Mouse (Mus musculus): ENCODE measurements around the gene Tenm2. TPM values are rescaled to one million over a fixed set of nuclear protein-coding genes. Genes with fewer than 3 reads are reported as not detected.
A peak's percentile ranks its signal among the peaks of the same experiment; 100 is the strongest.

The Tenm2 gene
- polyA plus RNA-seq, 1 experiment from 2014 or later = 0.95 TPM

DNA sequence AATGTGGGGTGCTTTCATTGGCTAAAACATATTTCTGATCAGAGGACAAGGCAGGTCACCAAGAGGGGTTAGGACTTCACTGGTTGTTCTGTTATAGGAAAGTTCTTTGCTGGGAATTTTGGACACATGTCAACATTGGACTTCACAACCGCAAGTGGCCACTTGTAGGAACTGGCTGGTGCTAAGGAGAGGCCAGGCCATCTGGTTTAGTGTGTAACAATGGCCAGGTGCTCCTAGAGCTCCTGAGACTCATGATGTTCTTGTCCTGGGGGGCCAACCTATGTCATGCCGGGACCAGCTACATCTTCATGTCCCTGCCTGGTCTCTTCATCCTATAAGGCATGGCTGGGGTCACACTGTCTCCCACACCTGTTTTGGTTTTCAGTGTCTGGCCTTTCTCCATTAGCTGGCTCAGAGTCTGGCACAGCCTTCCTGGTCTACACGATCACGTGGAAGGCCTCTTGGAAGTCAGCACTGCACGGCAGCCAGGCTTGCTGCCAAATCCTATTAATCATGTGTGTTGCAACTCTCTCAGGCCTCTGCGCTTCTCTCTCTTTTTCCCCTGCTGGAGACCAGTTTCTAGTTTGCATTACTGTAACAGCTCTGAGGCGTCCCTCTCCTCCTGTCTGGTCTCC is 1199.6 kb downstream of the Tenm2 start:
- no peaks in the 10 kb centered on the region for H3K36me3 ChIP-seq (ENCODE audit: control insufficient read depth, insufficient read depth, low read length)
- no peak overlapping the region for H3K4me3 ChIP-seq (ENCODE audit: low read length)
- no peak overlapping the region for H3K9ac ChIP-seq (ENCODE audit: low read depth, low read length)
- H3K4me1 ChIP-seq (ENCODE audit: control insufficient read depth, insufficient read depth, low read length) = 0 out of 2 replicates have a peak, but pooled peaks cover 8% of the 10 kb centered on the region
- peak; percentile 90 for ATAC-seq (ENCODE audit: low FRiP score, low TSS enrichment)
- no peak overlapping the region for H3K27ac ChIP-seq (ENCODE audit: low read depth, low read length)
- WGBS = 39% methylated on average over 7 of the region's 7 CpGs
- H3K4me2 ChIP-seq (replicated peaks; ENCODE audit: low read depth, low read length) = no peak overlapping the region
- no peaks in the 10 kb centered on the region for H3K9me3 ChIP-seq (ENCODE audit: control insufficient read depth, low read length)
- no peaks in the 10 kb centered on the region for H3K27me3 ChIP-seq (ENCODE audit: control insufficient read depth, insufficient read depth, low read length)

DNA sequence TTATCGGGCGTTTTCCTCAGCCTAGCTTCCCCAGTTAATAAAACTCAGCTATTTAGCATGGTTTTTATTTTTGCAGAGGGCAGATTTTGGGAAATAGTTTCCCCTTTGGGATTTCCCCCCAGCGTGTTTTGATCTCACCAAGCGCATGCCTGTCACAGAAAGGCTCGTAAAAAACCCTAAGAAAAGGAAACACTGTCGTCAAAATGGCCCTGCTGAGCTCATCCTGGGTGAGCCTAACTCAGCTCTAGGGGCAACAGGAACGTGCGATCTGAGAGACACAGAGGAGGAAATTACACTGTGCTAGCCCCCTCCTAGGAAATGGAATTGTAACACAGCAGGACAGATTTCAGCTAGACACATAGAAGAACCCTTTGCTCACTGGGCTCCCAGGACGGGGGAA is 1204.0 kb downstream of the Tenm2 start:
- no peaks in the 10 kb centered on the region for H3K9me3 ChIP-seq (ENCODE audit: control insufficient read depth, low read length)
- H3K4me3 ChIP-seq (ENCODE audit: low read length) = no peak overlapping the region
- no peak overlapping the region for H3K4me2 ChIP-seq (replicated peaks; ENCODE audit: low read depth, low read length)
- 0 out of 2 replicates have a peak overlapping the region, but pooled peaks have one; percentile 12 for H3K9ac ChIP-seq (ENCODE audit: low read depth, low read length)
- H3K4me1 ChIP-seq (ENCODE audit: control insufficient read depth, insufficient read depth, low read length) = 0 out of 2 replicates have a peak, but pooled peaks cover 4% of the 10 kb centered on the region
- H3K27me3 ChIP-seq (ENCODE audit: control insufficient read depth, insufficient read depth, low read length) = no peaks in the 10 kb centered on the region
- H3K27ac ChIP-seq (ENCODE audit: low read depth, low read length) = no peak overlapping the region
- no peaks in the 10 kb centered on the region for H3K36me3 ChIP-seq (ENCODE audit: control insufficient read depth, insufficient read depth, low read length)
- WGBS = 25% methylated on average over 9 of the region's 9 CpGs
- no peak for ATAC-seq (ENCODE audit: low FRiP score, low TSS enrichment)

- Histone ChIP-seq H3K9me3 (ENCODE audit: control insufficient read depth, low read length) (no peaks in the 10 kb centered on the region), H3K4me1 (ENCODE audit: control insufficient read depth, insufficient read depth, low read length) (no peaks in the 10 kb centered on the region), H3K4me2 (replicated peaks; ENCODE audit: low read depth, low read length) (no peak overlapping the region), H3K27ac (ENCODE audit: low read depth, low read length) (no peak overlapping the region), H3K27me3 (ENCODE audit: control insufficient read depth, insufficient read depth, low read length) (peaks cover 4% of the 10 kb centered on the region; the same call in 1 of the 2 replicates), H3K36me3 (ENCODE audit: control insufficient read depth, insufficient read depth, low read length) (no peaks in the 10 kb centered on the region), H3K4me3 (ENCODE audit: low read length) (no peak overlapping the region), H3K9ac (ENCODE audit: low read depth, low read length) (no peak overlapping the region)
- 67% methylated on average over 3 of the region's 3 CpGs for WGBS
- no peak for ATAC-seq (ENCODE audit: low FRiP score, low TSS enrichment)
These were observed 1215.8 kb downstream of the Tenm2 start for GRCm38 (mm10) chr11:36020009-36020408.

DNA sequence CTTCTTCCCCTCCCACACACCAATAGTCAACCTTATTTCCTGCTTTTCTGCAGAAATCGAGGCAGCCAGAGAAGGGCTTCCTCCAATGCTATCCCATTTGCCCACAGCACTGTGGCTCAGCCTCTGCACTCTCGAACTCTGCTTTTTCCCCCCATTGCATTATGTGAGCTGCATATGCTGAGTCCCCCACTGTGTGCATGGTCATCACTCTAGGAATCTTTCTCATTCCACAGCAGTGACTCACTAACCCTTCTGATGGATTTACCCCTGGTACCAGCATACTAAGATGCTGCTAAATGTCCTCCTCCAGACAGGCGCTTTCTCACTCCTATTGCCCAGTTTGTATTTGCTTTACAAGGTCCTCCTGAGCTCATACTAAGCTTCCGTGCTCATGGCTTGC is 1222.6 kb downstream of the Tenm2 start:
- no peak overlapping the region for H3K9ac ChIP-seq (ENCODE audit: low read depth, low read length)
- H3K4me2 ChIP-seq (replicated peaks; ENCODE audit: low read depth, low read length) = no peak overlapping the region
- H3K4me1 ChIP-seq (ENCODE audit: control insufficient read depth, insufficient read depth, low read length) = no peaks in the 10 kb centered on the region
- H3K27ac ChIP-seq (ENCODE audit: low read depth, low read length) = no peak overlapping the region
- no peak for ATAC-seq (ENCODE audit: low FRiP score, low TSS enrichment)
- no peaks in the 10 kb centered on the region for H3K36me3 ChIP-seq (ENCODE audit: control insufficient read depth, insufficient read depth, low read length)
- 73% methylated on average over 4 of the region's 4 CpGs for WGBS
- no peaks in the 10 kb centered on the region for H3K9me3 ChIP-seq (ENCODE audit: control insufficient read depth, low read length)
- H3K4me3 ChIP-seq (ENCODE audit: low read length) = no peak overlapping the region
- H3K27me3 ChIP-seq (ENCODE audit: control insufficient read depth, insufficient read depth, low read length) = peaks cover 4% of the 10 kb centered on the region; the same call in 1 of the 2 replicates

DNA sequence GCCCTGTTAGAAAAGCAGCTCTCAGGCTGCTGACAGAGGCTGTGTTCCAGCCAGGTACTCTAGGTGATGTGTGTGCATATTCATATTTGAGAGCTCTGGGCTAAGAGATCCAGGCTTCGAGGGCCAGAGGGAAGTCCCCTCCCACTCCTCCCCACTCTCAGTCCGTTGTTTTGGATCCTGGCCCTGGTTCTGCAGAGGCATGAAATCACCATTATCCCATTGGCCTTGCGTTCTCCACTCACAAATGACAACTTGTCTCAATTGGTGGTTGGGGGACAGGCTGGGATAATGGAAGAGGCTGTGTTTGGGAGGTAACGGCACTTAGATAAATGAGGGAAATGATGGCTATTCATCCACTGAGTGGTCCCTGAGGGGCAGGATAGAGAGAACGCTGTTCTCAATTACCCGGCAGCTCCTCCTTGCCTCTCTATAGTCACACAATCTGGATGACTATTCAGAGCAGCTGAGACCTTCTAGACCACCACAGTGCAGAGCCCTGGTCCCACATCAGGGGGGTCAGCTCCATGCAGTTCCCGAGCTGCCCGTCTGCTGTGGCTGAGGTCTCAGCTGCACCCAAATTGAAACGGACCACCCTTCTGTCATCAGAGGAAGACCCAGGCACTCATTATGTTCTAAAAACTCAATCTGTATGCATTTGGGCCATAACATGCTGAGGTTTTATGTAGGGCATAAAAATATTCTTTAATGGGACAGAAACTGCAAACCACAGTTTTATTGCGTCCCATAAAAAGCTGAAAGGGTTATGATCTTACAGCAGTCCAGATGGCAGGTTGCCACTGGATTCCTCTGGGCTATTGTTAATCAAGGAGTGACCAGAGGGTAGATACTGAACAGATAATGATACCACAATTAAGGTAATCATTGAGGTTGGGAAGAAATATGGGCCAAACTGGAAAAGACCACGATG is 1226.2 kb downstream of the Tenm2 start:
- Histone ChIP-seq H3K27me3 (ENCODE audit: control insufficient read depth, insufficient read depth, low read length) (no peaks in the 10 kb centered on the region), H3K4me3 (ENCODE audit: low read length) (no peak overlapping the region), H3K9ac (ENCODE audit: low read depth, low read length) (no peak overlapping the region), H3K36me3 (ENCODE audit: control insufficient read depth, insufficient read depth, low read length) (no peaks in the 10 kb centered on the region), H3K4me2 (replicated peaks; ENCODE audit: low read depth, low read length) (no peak overlapping the region), H3K27ac (ENCODE audit: low read depth, low read length) (no peak overlapping the region), H3K9me3 (ENCODE audit: control insufficient read depth, low read length) (no peaks in the 10 kb centered on the region), H3K4me1 (ENCODE audit: control insufficient read depth, insufficient read depth, low read length) (no peaks in the 10 kb centered on the region)
- ATAC-seq (ENCODE audit: low FRiP score, low TSS enrichment) = 0 out of 2 replicates have a peak, but pooled peaks have one; percentile 20
- 37% methylated on average over 11 of the region's 11 CpGs for WGBS

- H3K27ac ChIP-seq (ENCODE audit: low read depth, low read length) = no peak overlapping the region
These were observed 1232.9 kb downstream of the Tenm2 start for GRCm38 (mm10) chr11:36002900-36003299.

DNA sequence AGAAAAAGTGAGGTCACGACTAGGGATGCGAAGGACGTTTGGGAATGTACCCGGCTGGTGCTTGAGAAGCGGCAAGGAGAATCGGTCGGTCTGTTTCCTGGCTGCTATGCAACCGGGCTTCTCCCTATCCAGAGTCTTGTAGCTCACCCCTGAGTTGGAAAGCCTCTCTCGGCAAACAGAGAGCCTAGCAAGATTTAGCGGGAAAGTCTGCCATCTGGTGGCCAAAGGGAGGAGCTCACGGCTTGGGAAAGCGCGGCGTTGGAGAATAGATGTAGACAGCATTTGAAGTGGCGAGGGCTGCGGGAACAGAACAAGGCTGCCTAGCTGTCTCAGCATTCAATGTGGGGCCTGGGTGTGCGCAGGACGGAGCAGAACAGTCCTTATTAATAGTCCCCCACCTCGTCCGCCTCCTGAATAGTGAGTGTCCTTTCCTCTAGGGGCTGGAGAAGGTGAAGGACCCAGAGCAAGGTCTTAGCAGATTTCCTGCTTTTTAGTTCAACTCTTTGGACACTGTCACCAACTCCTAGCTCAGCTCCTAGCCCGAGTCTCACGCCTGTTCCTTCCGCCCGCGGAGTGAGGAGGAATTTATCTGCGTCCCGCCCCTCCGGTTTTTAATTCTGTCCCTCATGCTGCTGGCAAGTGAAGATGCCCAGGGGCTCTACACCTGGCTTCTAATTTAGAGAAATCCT is 1234.3 kb downstream of the Tenm2 start:
- Histone ChIP-seq H3K4me3 (ENCODE audit: low read length) (peak overlapping the region; percentile 21), H3K4me1 (ENCODE audit: control insufficient read depth, insufficient read depth, low read length) (no peaks in the 10 kb centered on the region), H3K27me3 (ENCODE audit: control insufficient read depth, insufficient read depth, low read length) (peaks cover 7% of the 10 kb centered on the region), H3K9ac (ENCODE audit: low read depth, low read length) (peak overlapping the region; percentile 28; the same call in 1 of the 2 replicates), H3K9me3 (ENCODE audit: control insufficient read depth, low read length) (no peaks in the 10 kb centered on the region), H3K36me3 (ENCODE audit: control insufficient read depth, insufficient read depth, low read length) (no peaks in the 10 kb centered on the region), H3K27ac (ENCODE audit: low read depth, low read length) (no peak overlapping the region), H3K4me2 (replicated peaks; ENCODE audit: low read depth, low read length) (peak overlapping the region; percentile 50)
- peak; percentile 88 for ATAC-seq (ENCODE audit: low FRiP score, low TSS enrichment)
- WGBS = 6% methylated on average over 28 of the region's 28 CpGs

More at GRCm38 (mm10) chr11:36002900-36003299, 1232.9 kb downstream of the Tenm2 start:
- ATAC-seq (ENCODE audit: low FRiP score, low TSS enrichment) = no peak
- H3K9ac ChIP-seq (ENCODE audit: low read depth, low read length) = no peak overlapping the region
- no peaks in the 10 kb centered on the region for H3K4me1 ChIP-seq (ENCODE audit: control insufficient read depth, insufficient read depth, low read length)
- peaks cover 7% of the 10 kb centered on the region for H3K27me3 ChIP-seq (ENCODE audit: control insufficient read depth, insufficient read depth, low read length)
- no peak overlapping the region for H3K4me2 ChIP-seq (replicated peaks; ENCODE audit: low read depth, low read length)
- no peaks in the 10 kb centered on the region for H3K36me3 ChIP-seq (ENCODE audit: control insufficient read depth, insufficient read depth, low read length)
- no peaks in the 10 kb centered on the region for H3K9me3 ChIP-seq (ENCODE audit: control insufficient read depth, low read length)
- H3K4me3 ChIP-seq (ENCODE audit: low read length) = no peak overlapping the region
- WGBS = 45% methylated on average over 4 of the region's 4 CpGs

DNA sequence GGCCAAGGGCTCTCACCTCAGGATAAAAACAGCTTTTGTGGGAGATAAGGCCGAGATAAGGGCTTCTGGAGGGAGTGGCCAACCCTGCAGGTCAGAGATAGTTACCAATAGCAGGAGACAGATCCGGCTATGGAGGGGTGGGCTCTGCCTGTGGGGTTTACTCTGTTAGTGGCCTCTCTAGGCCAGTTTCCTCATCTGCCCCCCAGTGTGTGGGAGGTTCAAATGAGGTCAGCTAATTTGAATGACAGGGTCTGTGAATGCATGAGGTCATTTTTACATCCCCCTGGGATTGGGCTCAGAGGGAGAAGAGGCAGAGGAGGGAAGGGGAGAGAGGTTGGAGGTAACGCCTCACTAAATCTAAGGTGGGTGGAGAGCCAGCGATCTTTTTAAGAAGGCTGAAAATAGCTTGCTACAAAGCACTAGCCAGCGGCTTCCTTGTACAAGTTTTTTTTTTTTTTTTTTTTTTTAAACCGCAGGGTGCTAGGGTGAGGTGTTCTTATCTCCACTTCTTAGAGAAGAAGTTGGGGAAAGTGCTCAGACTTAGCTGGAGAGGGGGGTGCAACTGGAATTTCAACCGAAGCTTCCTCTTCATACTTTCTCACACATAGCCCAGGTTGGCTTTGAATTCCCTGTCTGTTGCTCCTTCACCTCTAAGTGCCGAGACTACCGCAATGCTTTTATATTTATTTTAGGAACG is 1235.0 kb downstream of the Tenm2 start:
- Histone ChIP-seq H3K27me3 (ENCODE audit: control insufficient read depth, insufficient read depth, low read length) (peaks cover 7% of the 10 kb centered on the region), H3K4me1 (ENCODE audit: control insufficient read depth, insufficient read depth, low read length) (no peaks in the 10 kb centered on the region), H3K4me2 (replicated peaks; ENCODE audit: low read depth, low read length) (peak overlapping the region; percentile 50), H3K36me3 (ENCODE audit: control insufficient read depth, insufficient read depth, low read length) (no peaks in the 10 kb centered on the region), H3K4me3 (ENCODE audit: low read length) (peak overlapping the region; percentile 21), H3K27ac (ENCODE audit: low read depth, low read length) (no peak overlapping the region), H3K9me3 (ENCODE audit: control insufficient read depth, low read length) (no peaks in the 10 kb centered on the region), H3K9ac (ENCODE audit: low read depth, low read length) (peak overlapping the region; percentile 28; the same call in 1 of the 2 replicates)
- peak; percentile 47 for ATAC-seq (ENCODE audit: low FRiP score, low TSS enrichment)
- 5% methylated on average over 10 of the region's 10 CpGs for WGBS
